Mouse (Mus musculus) gonadal fat pad, adult 2 months (tissue): Measurements from ENCODE around the gene Clybl. TPM values are rescaled to one million over a fixed set of nuclear protein-coding genes. Genes with fewer than 3 reads are reported as not detected.

Source experiments
- DNase-seq: peaks from one replicate; pipeline ENCODE4 v3.0.0-alpha.2; 2012; ENCODE audit warnings: low read depth
- polyA plus RNA-seq: library from polyadenylated mRNA; depleted of rRNA; stranded (reverse); fragments of >200 nt; gene quantifications from 2 replicates; pipeline ENCODE4 v1.2.3, GENCODE M21; 2012

Clybl gene
- polyA plus RNA-seq, 1 experiment, result 38.8 TPM

DNA sequence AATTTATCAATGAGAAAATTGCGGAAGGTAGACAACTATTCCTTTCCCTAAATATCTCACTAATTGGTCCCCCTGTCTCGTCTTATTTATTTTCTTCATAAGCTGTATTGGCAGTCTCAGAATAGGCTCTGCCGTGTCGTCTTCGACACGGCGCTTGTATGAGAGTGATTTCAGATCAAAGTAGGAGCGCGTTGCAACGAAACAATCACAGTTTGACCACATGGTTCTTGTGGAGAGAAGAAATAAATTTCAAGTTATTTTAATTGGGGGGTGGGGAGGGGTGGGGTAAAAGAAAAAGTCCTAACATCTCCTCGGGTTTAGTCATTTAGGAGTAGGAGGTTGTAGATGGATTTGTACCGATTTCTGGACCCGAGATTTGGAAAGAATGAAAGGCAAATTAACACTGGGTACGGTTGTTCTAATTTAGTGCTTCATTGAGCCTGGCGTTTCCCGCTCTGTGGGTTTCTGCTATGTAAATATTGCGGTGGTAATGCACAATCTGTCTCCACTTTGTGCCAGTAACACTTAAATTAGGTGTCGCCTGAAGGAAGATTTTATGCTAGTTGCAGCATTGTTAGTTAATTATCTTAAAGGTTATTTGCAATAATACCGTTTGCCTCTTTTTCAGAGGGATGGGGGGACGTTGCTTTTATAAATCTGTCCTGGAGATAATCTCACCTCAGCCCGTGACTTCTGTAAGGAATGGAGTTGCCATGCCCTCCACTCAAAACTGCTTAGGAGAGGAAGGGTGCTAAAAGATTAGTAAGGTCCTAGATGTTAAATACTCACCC, 203.1 kb downstream of the Clybl start:
- DNase-seq, result no peak

DNA sequence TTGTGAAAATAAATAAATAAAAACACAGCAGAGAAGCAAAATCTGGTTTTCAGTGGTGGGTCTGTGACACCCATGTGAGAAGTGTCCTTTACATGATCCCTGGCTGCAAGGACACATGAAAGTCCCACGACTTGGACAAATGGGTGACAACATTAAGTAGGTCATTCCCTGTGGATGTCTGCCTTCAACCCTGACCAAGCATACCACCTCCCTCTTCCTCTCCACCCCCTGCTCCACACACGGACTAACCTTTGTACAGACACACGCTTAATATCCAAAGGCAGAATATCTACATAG, 203.7 kb downstream of the Clybl start:
- DNase-seq, result no peak

DNA sequence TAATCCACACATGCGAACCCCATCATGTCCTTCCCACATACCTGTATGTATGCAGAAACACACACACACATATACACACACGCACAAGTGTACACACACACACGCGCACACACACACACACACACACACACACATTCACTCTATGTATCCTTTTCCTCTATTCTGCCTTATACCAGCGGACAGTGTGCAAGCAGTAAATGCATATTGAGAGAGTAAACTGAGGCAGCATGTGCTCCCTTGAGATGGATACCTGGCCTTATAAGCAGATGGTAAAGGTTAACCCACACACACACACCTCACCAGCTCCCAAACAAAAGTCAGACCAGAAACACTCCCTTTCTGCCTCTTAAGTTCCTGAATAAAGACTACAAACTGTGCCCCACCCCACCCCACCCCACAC, 204.3 kb downstream of the Clybl start:
- no peak for DNase-seq

DNA sequence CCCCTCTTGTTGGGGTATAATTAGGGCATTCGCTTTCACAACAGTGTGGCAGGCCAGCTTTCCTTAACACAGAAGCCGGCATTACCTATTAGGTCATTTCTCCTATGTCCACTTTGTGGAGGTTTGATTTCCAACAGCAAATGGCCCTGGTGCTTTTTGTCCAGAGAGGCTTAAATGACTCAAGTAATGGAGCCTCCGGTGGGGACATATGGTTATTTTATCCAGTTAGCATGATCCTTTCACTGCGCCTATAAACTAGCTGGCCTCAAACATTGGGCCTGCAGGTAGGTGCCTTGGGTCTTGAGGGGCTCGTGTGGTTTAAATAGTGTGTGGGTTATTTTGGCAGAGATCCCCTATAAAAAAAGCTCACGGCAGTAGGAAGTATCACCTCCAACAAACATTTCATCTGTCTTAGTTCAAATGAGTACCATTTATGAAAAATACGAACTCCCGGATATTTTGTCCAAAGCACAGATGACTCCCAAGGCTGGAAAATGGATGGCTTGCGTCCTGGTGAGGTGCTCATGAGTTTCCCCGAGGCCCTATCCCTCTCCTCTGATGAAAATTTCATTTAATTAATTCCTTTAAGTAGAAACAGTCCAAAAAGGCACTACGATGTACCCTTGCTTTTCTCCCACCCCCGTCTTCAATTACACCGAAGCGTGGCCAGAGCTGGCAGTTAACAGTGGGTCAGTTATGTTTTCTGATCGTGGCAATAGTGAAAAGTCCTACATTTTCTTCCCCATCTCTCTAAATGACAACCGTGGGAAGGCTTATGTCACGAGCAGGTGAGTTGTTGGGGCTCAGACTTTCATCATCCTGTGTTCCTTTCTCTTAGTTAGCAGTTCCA, 205.0 kb downstream of the Clybl start:
- no peak for DNase-seq

DNA sequence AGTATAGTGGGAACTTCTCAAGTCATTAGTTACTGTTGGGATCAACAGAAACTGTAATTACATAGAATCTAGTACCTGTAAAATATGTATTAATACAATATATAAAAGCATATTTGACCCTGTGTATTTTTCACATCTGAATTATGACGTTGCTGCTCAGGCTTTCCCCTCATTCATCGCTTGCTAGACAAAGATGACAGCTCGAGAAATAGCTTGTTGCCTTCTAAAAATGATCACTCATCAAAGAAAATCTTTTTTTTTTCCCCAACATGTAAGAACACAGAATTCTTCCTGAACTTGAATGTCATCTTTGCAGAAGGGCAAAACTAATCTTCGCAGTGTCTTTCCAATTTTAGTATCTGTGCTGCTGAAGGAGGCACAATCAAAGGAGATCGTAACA, 206.3 kb downstream of the Clybl start:
- DNase-seq, result no peak

DNA sequence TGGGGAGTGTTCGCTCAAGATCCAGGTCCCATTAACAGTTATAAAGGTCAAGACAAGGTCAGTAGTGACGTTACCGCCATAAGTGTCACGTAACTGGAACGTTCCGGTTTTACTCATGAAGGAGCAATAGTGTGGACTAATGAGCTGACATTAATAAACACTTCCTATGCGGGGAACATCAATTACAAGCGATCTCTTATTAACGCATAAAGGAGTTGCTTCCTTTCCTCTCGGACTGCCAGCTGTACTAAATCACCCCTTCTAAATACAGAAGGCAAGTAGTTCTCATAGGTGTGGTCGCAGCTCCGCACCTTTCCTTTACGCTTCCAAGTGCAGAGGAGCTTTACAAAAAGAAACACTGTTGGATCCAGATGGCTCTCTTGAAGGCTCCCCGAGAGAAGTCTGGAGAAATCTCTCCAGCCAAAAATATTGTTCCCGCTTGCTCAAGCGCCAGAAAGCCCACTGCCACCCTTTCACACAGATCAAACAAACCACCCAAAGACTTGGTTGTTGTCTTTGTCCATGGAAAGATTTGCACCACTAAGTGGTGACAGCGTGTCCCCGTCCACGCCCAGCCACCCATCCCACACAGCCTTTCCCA, 207.0 kb downstream of the Clybl start:
- no peak for DNase-seq

DNA sequence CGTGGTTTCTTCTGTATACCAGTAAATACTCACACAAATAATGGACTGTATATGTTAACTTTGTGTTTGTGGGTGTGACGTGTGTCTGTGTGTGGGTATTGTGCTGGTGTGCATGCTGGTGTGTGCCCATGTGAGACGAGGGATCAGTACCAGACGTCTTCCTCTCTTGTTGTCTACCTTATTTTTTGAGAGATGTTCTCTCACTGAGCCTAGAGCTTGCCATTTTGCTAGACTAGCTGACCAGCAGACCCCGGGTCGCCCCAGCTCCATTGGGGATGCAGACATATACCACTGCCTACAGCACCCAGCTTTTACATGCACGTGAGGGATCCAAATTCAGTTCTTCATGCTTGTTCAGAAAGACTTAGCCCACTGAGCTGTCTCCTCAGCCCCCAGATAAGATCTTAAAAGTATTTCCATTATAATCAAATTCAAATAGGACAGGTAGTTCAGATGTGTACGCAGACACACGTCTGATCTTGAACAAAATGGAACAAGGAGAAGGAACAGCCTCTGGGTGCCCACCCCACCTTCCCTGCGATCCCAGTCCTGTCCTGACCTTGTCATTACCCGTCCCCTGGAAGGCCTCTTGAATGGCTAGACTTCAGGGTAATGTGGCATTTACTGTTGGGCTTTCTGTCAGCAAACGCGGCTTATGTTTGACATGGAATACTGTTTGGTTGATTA, 208.3 kb downstream of the Clybl start:
- DNase-seq, result no peak

DNA sequence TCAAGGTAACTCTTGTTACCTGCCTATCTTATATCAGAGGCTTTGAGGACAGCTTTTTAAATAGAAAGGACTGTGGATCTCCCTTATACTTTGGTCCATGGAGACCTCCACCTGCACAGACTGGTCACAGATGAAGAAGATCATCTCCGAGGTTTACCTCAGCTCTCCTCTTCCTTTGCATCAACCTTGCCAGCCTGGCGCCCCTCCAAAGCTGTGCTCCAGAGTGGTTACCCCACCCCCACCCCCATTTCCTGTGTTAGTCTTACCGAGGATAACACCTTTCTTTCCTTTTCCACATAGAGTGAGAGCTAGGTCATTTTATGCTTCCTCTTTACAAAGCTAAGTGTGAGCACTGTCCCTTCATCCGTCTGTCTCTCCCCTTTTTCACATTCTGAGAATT, 209.4 kb downstream of the Clybl start:
- DNase-seq, result no peak

DNA sequence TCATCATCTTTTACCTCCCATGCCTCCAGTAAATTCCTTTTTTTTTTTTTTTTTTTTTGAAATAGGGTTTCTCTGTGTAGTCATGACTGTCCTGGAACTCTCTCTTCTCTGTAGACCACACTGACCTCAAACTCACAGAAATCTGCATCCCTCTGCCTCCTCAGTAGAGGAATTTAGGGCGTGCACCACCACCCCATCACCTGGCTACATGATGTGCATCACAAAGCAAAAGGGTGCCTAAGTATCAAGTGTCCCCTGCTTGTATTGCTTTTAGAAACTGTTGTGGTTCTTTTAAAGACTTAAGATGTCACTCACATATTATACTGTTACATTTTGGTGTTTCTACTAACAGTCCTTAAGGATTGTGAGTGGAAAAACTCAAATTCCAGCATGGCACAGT, 211.6 kb downstream of the Clybl start:
- DNase-seq, result no peak

DNA sequence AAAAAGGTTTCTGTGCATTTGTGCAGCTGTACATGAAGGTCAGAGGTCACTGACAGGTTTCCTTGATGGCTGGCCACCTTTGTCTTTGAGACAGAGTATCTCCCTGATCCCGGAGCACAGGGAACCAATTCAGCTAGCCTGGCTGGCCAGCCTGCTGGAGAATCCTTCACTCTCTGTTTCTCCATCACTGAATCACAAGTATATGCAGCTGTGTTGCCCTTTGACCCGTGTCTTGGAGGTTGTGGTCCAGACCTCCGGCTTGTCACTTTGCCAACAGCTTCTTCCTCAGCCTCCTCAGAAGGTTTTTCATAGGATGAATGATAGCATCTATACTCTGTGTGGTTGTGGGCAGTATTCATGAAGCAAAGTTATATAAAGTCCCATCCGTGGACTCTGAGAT, 217.2 kb downstream of the Clybl start:
- no peak for DNase-seq

DNA sequence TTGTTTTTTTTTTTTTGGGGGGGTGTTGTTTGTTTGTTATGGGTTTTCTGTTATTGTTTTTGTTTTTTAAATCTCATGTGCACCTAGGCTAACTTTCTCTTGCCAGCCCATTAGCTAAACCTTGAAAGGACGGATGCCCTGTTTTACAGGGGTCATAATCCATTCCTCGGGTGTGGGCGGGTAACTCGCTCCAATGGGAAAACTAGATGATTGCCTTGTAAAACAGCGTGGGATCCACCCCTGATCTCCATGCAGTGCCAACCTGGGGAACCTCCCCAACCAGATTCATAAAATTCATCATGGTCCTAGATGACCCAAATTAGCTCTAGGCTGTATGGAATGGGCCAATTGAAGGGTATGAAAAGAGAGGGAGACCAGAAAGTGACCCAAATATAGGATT, 218.4 kb downstream of the Clybl start:
- no peak for DNase-seq

DNA sequence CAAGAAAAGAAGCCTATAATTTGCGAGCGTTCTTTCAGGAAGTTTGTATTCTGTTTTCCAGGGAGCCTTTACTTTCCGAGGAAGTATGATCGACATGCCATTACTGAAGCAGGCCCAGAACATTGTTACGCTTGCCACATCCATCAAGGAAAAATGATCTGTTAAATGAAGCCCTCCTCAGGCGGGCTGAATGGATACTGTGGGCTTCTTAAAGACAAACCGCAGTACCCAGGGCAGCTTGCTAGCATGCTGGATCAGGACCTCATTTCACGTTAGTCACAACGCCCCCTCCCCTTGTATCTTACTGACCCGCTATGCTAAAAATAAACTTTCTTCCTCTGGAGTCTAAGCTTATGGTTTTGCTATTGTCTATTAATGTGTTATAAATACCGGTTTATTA, 220.4 kb downstream of the Clybl start:
- DNase-seq, result no peak

DNA sequence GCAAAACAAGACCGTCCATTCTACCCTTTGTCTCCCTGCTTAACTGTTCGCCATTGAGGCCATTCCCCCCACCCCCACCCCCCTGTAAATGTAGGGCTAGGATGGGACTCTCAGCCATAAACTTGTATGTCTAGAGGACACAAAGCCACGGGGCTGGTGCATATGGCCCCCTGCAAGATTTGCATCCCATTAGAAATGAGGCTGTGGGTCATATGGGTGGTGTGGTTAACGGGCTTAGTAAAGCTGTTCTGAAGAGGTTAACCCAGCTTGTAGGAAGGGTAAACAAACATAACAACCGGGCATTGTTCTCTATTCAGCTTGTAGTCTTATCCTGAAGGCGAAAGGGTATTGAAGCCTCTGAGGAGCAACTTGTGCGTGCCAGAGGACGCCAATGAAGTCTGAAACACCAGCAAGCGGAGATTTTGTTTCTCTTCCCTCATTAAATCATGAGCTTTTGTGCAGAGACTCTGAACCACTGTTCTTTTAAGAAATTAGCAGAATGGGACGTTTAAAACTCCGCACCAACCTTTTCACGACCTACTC, 221.3 kb downstream of the Clybl start:
- DNase-seq, result no peak

DNA sequence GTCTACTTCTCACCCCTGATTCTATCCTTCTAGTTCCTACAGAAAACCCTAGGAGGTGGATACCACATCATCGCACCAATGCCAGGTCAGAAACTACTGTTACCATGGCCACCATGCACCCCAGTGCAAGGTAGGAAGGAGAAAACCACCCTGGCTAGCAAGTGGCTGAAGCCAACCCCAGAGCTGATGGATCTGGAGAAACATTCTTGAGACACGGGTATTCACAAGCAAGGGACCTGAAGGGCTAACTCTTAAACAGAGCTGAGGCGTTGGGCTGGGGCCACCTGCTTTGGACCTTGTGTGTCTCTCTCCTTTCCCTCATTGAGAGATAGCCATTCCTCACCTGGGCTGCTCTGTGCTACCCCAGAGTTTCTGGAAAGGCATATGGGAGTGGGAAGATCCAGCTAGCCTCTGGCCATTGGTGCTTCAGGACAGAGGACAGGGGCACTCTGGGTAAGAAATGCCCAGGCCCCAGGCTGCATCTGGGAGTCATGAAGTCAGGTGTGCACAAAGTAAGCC, 222.0 kb downstream of the Clybl start:
- no peak for DNase-seq

DNA sequence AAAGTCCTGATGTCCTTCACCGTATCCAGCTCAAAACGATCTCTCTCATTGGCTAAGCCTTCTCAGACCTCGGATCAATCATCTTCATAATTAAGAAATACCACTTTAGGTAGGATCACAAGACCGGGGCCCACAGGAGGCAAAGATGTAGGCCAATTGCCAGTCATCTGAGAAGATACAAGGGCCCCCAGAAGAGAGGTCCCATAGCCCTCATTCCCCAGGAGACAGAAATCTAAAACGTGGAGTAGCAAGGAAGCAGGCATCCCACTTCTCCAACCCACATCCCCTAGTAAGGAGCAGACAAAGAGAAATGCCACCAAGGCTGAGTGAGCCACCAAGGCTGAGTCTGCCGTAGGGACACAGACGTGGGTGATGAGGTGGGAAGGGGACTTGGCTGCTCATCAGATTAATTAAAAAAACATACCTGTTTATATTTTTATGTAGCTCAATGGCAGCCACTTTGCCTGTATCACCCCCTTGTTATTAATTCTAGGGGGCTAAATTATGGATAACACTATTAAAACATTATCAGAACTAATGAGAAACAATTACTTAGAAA, 223.2 kb downstream of the Clybl start:
- DNase-seq, result no peak

DNA sequence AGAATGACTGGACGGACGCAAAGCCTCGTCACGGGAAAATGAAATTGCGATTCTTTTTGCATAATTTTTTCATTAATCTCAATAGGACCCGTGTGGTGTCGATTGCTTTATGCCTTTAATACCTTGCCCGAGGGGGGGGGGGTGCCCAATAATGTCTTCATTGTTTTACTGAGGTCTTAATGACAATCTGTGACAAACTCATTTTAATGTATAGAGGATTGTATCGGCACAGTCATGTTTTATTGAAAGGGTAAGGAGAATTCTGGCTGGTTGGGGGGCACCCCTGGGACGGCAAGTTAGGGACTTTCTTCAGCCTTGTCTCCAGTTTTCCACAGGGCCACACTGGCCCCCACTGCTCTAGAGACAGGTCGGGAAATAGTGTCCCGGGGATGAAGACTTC, 223.7 kb downstream of the Clybl start:
- no peak for DNase-seq

DNA sequence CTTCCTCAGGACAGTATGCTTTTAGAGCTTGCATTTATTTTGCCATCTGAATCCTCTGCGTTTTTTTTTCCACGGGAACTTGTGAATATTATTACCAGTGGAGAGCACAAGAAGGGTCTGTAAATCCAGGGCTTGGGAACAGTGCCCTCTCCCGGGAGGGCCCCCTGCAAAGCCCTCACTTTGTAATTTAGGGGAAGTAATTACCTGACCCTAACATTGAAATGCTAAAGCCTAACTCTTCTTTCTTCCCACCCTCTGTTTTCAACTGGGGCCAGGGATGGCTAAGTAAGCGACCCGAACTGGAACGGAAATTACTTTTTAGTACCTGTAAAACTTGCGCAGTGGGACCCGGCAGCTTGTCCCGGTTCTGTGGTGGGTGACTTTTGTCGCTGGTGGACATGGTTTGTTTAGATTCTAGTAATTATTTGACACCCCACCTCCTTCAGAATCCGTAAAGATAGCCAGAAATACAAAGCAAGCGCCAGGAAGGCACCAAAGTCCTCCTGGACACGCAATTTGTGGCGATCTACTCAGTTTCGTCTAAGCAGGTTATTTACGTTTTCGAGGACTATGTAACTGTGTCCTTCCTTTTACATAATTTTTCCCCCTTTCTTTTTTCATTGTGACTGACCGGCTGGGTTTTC, 224.5 kb downstream of the Clybl start:
- no peak for DNase-seq

DNA sequence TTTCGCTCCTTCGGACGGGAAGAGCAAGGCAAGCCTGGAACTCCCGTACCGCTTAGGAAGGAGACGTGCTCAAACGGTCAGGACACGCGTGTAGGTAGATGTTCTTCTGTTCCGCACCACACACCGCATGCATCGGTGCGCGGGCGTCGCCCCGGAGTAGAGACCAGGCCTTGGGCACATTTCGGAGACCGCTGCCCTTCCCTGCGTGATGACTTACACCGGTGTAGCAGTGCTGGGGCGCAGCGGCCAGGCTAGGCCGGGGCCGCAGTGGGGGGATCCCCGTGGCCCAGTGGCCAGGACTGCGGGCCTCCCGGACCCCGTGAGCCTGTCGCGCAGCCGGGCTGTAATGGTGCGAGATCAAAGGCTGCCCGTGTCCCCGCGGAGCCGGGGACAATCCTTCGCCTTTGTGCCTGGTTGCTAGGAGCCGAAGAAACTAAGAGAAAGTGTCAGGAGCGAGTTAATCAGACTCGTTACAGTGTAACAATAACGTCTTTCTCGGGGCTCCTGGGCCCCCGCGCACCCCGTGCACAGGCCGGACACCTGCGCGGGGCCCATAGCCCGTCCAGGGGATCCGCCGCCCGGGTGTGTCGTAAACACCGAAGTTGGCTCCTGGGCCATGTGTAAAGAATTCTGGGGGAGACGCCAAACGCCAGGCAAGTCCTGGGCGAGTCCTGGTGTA, 225.2 kb downstream of the Clybl start:
- no peak for DNase-seq

DNA sequence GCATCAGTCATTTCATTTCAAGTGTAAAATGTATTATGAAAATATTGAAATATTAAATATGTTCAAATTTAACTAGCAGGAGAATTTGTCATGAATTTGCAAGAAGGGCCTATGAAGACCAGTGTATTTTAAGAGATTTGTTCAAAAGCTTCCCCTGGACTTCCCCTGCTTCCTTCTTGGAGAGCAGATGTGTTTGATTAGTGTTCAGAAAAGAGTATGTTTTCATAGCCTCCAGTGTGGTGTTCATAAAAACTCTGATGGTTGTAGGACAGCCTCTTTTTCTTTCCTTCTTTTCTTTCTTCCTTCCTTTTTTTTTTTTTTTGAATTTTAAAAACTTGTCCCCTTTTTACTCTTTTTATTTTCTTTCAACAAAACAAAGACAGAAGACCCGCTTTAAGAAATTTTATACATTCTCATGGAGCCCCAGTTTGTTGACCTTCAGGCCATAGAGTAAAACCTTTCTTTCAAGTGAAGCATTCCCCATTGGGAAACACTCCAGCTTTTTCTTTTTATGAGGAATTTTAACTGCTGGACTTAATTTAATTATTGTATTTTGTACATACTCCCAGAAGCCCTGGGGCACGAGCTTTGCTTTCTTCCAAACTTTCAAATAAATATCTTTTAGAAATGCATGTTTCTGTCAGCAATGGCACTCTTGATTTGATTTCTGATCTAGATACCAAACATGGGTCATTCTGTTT, 231.5 kb downstream of the Clybl start:
- no peak for DNase-seq

DNA sequence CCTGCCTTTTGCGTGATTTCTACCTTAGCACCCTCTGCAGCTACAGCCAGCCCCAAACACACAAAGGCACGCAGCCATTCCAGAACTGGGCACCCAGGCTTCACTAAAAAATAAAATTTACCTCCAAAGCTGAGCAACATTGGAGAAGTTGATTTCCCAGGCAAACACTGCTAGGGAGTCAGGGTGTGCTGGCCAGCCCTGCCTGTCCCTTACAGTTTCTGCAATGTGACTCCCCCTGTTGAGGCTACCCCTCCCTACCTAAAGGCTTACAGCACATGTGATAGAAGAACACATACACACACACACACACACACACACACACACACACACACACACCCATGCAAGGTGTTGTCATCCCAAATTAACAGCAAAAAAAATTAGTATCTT, 232.0 kb downstream of the Clybl start:
- DNase-seq, result no peak
